Mouse (Mus musculus) limb, embryonic 14.5 days (tissue): ENCODE measurements at regions not wholly inside any gene's neighbourhood (a gene's known extent, or its start where the extent isn't known, plus 50 kb on each side); places are given as distances from the start of the nearest gene placed in this dataset.
A peak's percentile ranks its signal among the peaks of the same experiment; 100 is the strongest.

Experiments used
- ATAC-seq: fragments of 200-750 bp; cut with Nextera tagmentation; 2 replicates; pipeline ENCODE4 v1.8.0; 2017; ENCODE audit warnings: low read depth, moderate number of reproducible peaks, moderate TSS enrichment; ENCODE audit not compliant: low FRiP score
- DNase-seq: peaks from one replicate; pipeline ENCODE4 v3.0.0-alpha.2; 2015; ENCODE audit warnings: low spot score
- H3K27ac ChIP-seq: fragments of 300-500 bp; sonication (generic); replicated peaks from 2 replicates; pipeline ENCODE4 v1.5.1; 2014; ENCODE audit warnings: low read depth, mild to moderate bottlenecking, low read length, moderate library complexity, mixed read lengths
- H3K27me3 ChIP-seq: fragments of 300-500 bp; sonication (generic); 2 replicates; pipeline ENCODE4 v1.6.1; 2014; ENCODE audit warnings: low read length, mixed read lengths; ENCODE audit not compliant: control insufficient read depth, insufficient read depth
- H3K36me3 ChIP-seq: fragments of 300-500 bp; sonication (generic); 2 replicates; pipeline ENCODE4 v1.6.1; 2014; ENCODE audit warnings: mild to moderate bottlenecking, low read length, moderate library complexity, mixed read lengths; ENCODE audit not compliant: control insufficient read depth, insufficient read depth
- H3K4me1 ChIP-seq: fragments of 300-500 bp; sonication (generic); 2 replicates; pipeline ENCODE4 v1.6.1; 2014; ENCODE audit warnings: antibody characterized with exemption, low read length, mixed read lengths; ENCODE audit not compliant: control insufficient read depth, insufficient read depth
- H3K4me2 ChIP-seq: fragments of 300-500 bp; sonication (generic); replicated peaks from 2 replicates; pipeline ENCODE4 v1.6.1; 2014; ENCODE audit warnings: low read depth, mild to moderate bottlenecking, low read length, moderate library complexity; ENCODE audit not compliant: severe bottlenecking
- H3K4me3 ChIP-seq: fragments of 300-500 bp; sonication (generic); replicated peaks from 2 replicates; pipeline ENCODE4 v1.5.1; 2014; ENCODE audit warnings: low read length
- H3K9ac ChIP-seq: fragments of 300-500 bp; sonication (generic); 2 replicates; pipeline ENCODE4 v1.6.1; 2014; ENCODE audit warnings: mild to moderate bottlenecking, low read depth, low read length, moderate library complexity; ENCODE audit not compliant: severe bottlenecking
- H3K9me3 ChIP-seq: fragments of 300-500 bp; sonication (generic); 2 replicates; pipeline ENCODE4 v1.6.1; 2016; ENCODE audit warnings: low read length; ENCODE audit not compliant: control insufficient read depth
- POLR2A ChIP-seq: fragments of 200-500 bp; IDR thresholded peaks from 2 replicates; pipeline ENCODE4 v1.8.0; 2012; ENCODE audit warnings: inconsistent platforms, mild to moderate bottlenecking, moderate library complexity, borderline replicate concordance; ENCODE audit not compliant: insufficient read depth, insufficient read length; ENCODE audit errors: extremely low read depth
- WGBS: fragments of 180-500 bp; shearing (Covaris S2); extraction: QIAGEN DNeasy Blood & Tissue Kit; methylation state at CpG from one replicate; pipeline ENCODE4 v1.1.7; 2014; 5-methylcytosine and 5-hydroxymethylcytosine counted together

DNA sequence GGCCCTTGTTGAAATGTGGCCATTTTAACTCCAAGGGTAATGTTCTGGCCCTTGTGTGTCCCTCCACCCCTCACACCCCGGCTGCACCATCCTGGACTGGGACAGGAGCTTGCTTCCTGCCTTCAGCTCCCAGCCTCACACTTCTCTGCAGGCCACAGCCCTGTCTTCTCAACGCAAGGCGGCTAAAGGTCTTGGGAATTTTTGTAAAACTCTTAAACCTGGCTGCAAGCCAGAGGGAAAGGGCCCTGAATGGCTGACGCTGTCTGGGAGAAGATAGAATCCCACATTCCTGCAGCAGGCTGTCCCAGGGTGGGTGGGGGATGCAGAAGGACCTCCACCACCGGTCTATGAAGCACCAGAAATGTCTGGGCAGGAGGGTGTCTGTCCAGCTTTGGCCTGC lies 156.3 kb upstream of the Gm26897 start:
- peak; percentile 10; the same call in 1 of the 2 replicates for ATAC-seq
- Histone ChIP-seq H3K4me1 (peaks cover 72% of the 10 kb centered on the region), H3K9ac (no peak overlapping the region), H3K27me3 (no peaks in the 10 kb centered on the region), H3K27ac (peak overlapping the region; percentile 68), H3K36me3 (no peaks in the 10 kb centered on the region), H3K4me3 (no peak overlapping the region), H3K9me3 (no peaks in the 10 kb centered on the region), H3K4me2 (no peak overlapping the region)
- DNase-seq: peak; percentile 65
- TF ChIP-seq POLR2A: no peak
- WGBS: 16% methylated on average over 5 of the region's 5 CpGs

DNA sequence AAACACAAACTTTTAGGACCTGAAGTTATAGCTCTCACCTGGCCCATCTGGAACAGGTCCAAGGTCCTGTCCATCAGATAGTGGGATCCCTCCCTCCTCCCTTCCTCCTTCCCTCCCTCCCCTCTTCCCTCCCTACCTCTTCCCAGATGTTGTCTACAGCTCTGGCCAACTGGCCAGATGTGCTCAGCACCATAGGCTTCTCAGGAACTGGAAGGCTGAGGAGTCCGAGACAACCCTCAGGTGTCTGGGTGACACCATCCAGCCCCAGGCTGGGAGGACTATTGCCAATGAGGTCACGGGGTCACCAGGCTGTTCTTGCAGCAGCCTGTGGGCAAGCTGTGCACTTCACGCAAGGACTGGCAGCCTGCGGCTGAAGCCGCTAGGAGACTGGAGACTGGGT lies 155.6 kb upstream of the Gm26897 start:
- TF ChIP-seq POLR2A: no peak
- Histone ChIP-seq H3K4me2 (no peak overlapping the region), H3K9ac (no peak overlapping the region), H3K4me1 (peaks cover 72% of the 10 kb centered on the region), H3K27ac (peak overlapping the region; percentile 68), H3K4me3 (no peak overlapping the region), H3K9me3 (no peaks in the 10 kb centered on the region), H3K27me3 (no peaks in the 10 kb centered on the region), H3K36me3 (no peaks in the 10 kb centered on the region)
- ATAC-seq: peak; percentile 18; the same call in 1 of the 2 replicates
- peak; percentile 56 for DNase-seq
- WGBS: 32% methylated on average over 5 of the region's 5 CpGs

DNA sequence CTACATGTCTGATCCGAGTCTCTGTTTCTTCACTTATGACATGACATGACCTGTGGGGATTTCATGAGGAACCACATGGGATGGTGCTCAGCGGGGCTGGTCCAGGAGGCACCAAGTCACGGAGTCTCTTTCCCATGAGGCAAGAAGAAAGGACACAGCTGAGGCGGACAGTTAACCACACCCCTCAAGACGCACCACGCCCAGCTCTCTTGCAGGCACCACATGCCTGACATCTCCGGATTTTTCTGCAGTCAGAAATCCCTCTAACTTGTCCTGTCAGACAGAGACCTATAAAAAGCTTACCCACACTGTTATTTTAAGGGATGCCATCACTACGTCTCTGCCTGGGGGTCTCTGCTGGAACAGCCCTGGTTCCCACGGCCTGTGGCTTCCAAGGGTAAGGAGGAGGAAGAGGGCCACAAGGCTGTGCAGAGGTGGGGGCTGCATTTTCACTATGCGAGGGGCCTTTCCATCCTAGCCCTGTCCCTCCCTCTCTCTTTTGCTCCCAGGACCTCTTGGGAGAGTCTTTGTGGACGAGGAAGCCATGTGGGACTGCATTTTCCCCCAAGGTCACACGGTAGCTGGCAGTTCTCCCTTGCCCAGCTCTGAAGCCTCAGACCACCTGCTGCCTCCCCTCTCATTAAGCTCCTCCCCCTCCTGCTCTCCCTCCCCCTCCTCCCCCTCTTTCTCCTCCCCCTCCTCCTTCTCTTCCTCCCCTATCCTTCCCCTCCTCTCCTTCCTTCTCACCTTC lies 154.6 kb upstream of the Gm26897 start:
- DNase-seq: peak; percentile 50
- no peak for TF ChIP-seq POLR2A
- Histone ChIP-seq H3K4me1 (peaks cover 61% of the 10 kb centered on the region), H3K36me3 (no peaks in the 10 kb centered on the region), H3K27ac (peak overlapping the region; percentile 68), H3K4me2 (no peak overlapping the region), H3K27me3 (no peaks in the 10 kb centered on the region), H3K9ac (no peak overlapping the region), H3K9me3 (no peaks in the 10 kb centered on the region), H3K4me3 (no peak overlapping the region)
- WGBS: 14% methylated on average over 12 of the region's 12 CpGs
- no peak for ATAC-seq

- ATAC-seq: peak; percentile 68
- no peak for TF ChIP-seq POLR2A
- H3K9ac ChIP-seq: peak overlapping the region; percentile 48
- H3K27ac ChIP-seq: peak overlapping the region; percentile 58
- WGBS: 6% methylated on average over 31 of the region's 31 CpGs
- H3K36me3 ChIP-seq: no peaks in the 10 kb centered on the region
- DNase-seq: peak; percentile 80
- peak overlapping the region; percentile 60 for H3K4me2 ChIP-seq
- no peaks in the 10 kb centered on the region for H3K27me3 ChIP-seq
- H3K4me1 ChIP-seq: peaks cover 49% of the 10 kb centered on the region
- H3K9me3 ChIP-seq: no peaks in the 10 kb centered on the region
- H3K4me3 ChIP-seq: peak overlapping the region; percentile 28
Observed at GRCm38 (mm10) chr5:111580870-111581771, 152.6 kb upstream of the Gm26897 start.

DNA sequence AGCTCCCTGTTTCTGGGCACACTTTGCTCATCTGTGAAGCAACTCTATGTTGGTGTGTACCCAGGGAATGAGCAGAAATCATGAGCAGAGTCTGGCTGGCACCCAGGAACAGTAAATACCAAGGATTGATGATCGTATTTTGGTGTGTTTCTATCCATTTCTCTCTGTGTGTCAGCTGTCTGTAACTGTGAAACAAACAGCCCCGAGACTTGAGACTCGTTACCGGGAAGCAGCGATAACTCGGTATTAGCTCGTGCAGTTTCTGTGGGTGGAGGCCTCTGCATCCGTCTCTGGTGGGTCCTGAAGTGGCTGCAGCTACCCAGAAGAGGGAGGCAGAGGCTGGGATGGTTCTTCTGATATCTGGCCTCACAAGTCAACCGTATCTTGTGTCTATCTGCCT lies 151.7 kb upstream of the Gm26897 start:
- Histone ChIP-seq H3K4me2 (peak overlapping the region; percentile 60), H3K4me3 (peak overlapping the region; percentile 28), H3K27ac (peak overlapping the region; percentile 58; the same call in 1 of the 2 replicates), H3K9ac (0 out of 2 replicates have a peak overlapping the region, but pooled peaks have one; percentile 48), H3K4me1 (peaks cover 45% of the 10 kb centered on the region), H3K36me3 (no peaks in the 10 kb centered on the region), H3K9me3 (no peaks in the 10 kb centered on the region), H3K27me3 (no peaks in the 10 kb centered on the region)
- DNase-seq: no peak
- no peak for TF ChIP-seq POLR2A
- no peak for ATAC-seq
- 34% methylated on average over 9 of the region's 9 CpGs for WGBS
